Mouse (Mus musculus): Measurements from ENCODE around the gene Il22ra2. TPM values are rescaled to one million over a fixed set of nuclear protein-coding genes. Genes with fewer than 3 reads are reported as not detected.

Gene Il22ra2
- total and polyA plus RNA-seq, 2 experiments from 2014 or later = not detected

- no peak for ATAC-seq (ENCODE audit: insufficient read depth, low read depth)
- H3K4me1 ChIP-seq (ENCODE audit: control insufficient read depth, insufficient read depth) = no peaks in the 10 kb centered on the region
- WGBS = 60% methylated on average over 9 of the region's 9 CpGs
Observed at GRCm38 (mm10) chr10:19581844-19582582, 39.8 kb upstream of the Il22ra2 start.

GRCm38 (mm10) chr10:19582806-19583430 lies 38.9 kb upstream of the Il22ra2 start:
- Histone ChIP-seq H3K4me2 (ENCODE audit: low read depth, low read length) (no peak overlapping the region), H3K27me3 (ENCODE audit: control insufficient read depth, insufficient read depth, low read length) (no peaks in the 10 kb centered on the region), H3K9ac (replicated peaks; ENCODE audit: low read depth, low read length) (no peak overlapping the region), H3K4me1 (ENCODE audit: control insufficient read depth, insufficient read depth) (no peaks in the 10 kb centered on the region), H3K36me3 (replicated peaks; ENCODE audit: control insufficient read depth, insufficient read depth, low read length) (no peaks in the 10 kb centered on the region), H3K27ac (ENCODE audit: low read depth) (peak overlapping the region; percentile 48; the same call in 1 of the 2 replicates), H3K4me3 (ENCODE audit: low read depth, low read length) (no peak overlapping the region), H3K9me3 (replicated peaks; ENCODE audit: control insufficient read depth, low read length) (no peaks in the 10 kb centered on the region)
- no peak for TF ChIP-seq EP300 (IDR thresholded peaks at IDR 0.05; ENCODE audit: low read depth)
- no peak for TF ChIP-seq CTCF (IDR thresholded peaks at IDR 0.05; ENCODE audit: low read depth)
- DNase-seq (ENCODE audit: low spot score) = no peak
- 55% methylated on average over 7 of the region's 7 CpGs for WGBS
- no peak for ATAC-seq (ENCODE audit: insufficient read depth, low read depth)

More at GRCm38 (mm10) chr10:19581844-19582582, 39.8 kb upstream of the Il22ra2 start:
- Histone ChIP-seq H3K4me2 (ENCODE audit: low read depth, low read length) (no peak overlapping the region), H3K9ac (replicated peaks; ENCODE audit: low read depth, low read length) (no peak overlapping the region), H3K9me3 (replicated peaks; ENCODE audit: control insufficient read depth, low read length) (no peaks in the 10 kb centered on the region), H3K36me3 (replicated peaks; ENCODE audit: control insufficient read depth, insufficient read depth, low read length) (no peaks in the 10 kb centered on the region), H3K4me3 (ENCODE audit: low read depth, low read length) (no peak overlapping the region), H3K27ac (ENCODE audit: low read depth) (no peak overlapping the region), H3K27me3 (ENCODE audit: control insufficient read depth, insufficient read depth, low read length) (no peaks in the 10 kb centered on the region)
- no peak for DNase-seq (ENCODE audit: low spot score)
- no peak for TF ChIP-seq CTCF (IDR thresholded peaks at IDR 0.05; ENCODE audit: low read depth)
- no peak for TF ChIP-seq EP300 (IDR thresholded peaks at IDR 0.05; ENCODE audit: low read depth)

GRCm38 (mm10) chr10:19584064-19584463 lies 37.7 kb upstream of the Il22ra2 start:
- Histone ChIP-seq H3K27ac (ENCODE audit: low read depth) (peak overlapping the region; percentile 62; the same call in 1 of the 2 replicates), H3K4me1 (ENCODE audit: control insufficient read depth, insufficient read depth) (no peaks in the 10 kb centered on the region), H3K9me3 (replicated peaks; ENCODE audit: control insufficient read depth, low read length) (no peaks in the 10 kb centered on the region), H3K4me2 (ENCODE audit: low read depth, low read length) (no peak overlapping the region), H3K9ac (replicated peaks; ENCODE audit: low read depth, low read length) (no peak overlapping the region), H3K4me3 (ENCODE audit: low read depth, low read length) (no peak overlapping the region), H3K27me3 (ENCODE audit: control insufficient read depth, insufficient read depth, low read length) (no peaks in the 10 kb centered on the region), H3K36me3 (replicated peaks; ENCODE audit: control insufficient read depth, insufficient read depth, low read length) (no peaks in the 10 kb centered on the region)
- WGBS = 81% methylated on average over 2 of the region's 2 CpGs
- no peak for TF ChIP-seq CTCF (IDR thresholded peaks at IDR 0.05; ENCODE audit: low read depth)
- no peak for ATAC-seq (ENCODE audit: insufficient read depth, low read depth)
- no peak for DNase-seq (ENCODE audit: low spot score)

- 64% methylated on average over 1 of the region's 1 CpGs for WGBS
- Histone ChIP-seq H3K4me3 (ENCODE audit: low read depth, low read length) (no peak overlapping the region), H3K36me3 (replicated peaks; ENCODE audit: control insufficient read depth, insufficient read depth, low read length) (no peaks in the 10 kb centered on the region), H3K27ac (ENCODE audit: low read depth) (peak overlapping the region; percentile 62; the same call in 1 of the 2 replicates), H3K27me3 (ENCODE audit: control insufficient read depth, insufficient read depth, low read length) (no peaks in the 10 kb centered on the region), H3K9ac (replicated peaks; ENCODE audit: low read depth, low read length) (no peak overlapping the region), H3K4me2 (ENCODE audit: low read depth, low read length) (no peak overlapping the region), H3K9me3 (replicated peaks; ENCODE audit: control insufficient read depth, low read length) (no peaks in the 10 kb centered on the region), H3K4me1 (ENCODE audit: control insufficient read depth, insufficient read depth) (no peaks in the 10 kb centered on the region)
- DNase-seq (ENCODE audit: low spot score) (no peak), ATAC-seq (ENCODE audit: insufficient read depth, low read depth) (no peak)
- TF ChIP-seq EP300 (IDR thresholded peaks at IDR 0.05; ENCODE audit: low read depth) (no peak), CTCF (IDR thresholded peaks at IDR 0.05; ENCODE audit: low read depth) (no peak)
Observed at GRCm38 (mm10) chr10:19584846-19585245, 37.0 kb upstream of the Il22ra2 start.

- H3K27ac ChIP-seq (ENCODE audit: low read depth) = no peak overlapping the region
- H3K4me3 ChIP-seq (ENCODE audit: low read depth, low read length) = no peak overlapping the region
- no peaks in the 10 kb centered on the region for H3K36me3 ChIP-seq (replicated peaks; ENCODE audit: control insufficient read depth, insufficient read depth, low read length)
- no peak for DNase-seq (ENCODE audit: low spot score)
- no peak for TF ChIP-seq CTCF (IDR thresholded peaks at IDR 0.05; ENCODE audit: low read depth)
- no peak for TF ChIP-seq EP300 (IDR thresholded peaks at IDR 0.05; ENCODE audit: low read depth)
- no peak for ATAC-seq (ENCODE audit: insufficient read depth, low read depth)
- H3K4me2 ChIP-seq (ENCODE audit: low read depth, low read length) = no peak overlapping the region
- H3K9ac ChIP-seq (replicated peaks; ENCODE audit: low read depth, low read length) = no peak overlapping the region
- WGBS = 87% methylated on average over 5 of the region's 5 CpGs
- H3K27me3 ChIP-seq (ENCODE audit: control insufficient read depth, insufficient read depth, low read length) = no peaks in the 10 kb centered on the region
- no peaks in the 10 kb centered on the region for H3K9me3 ChIP-seq (replicated peaks; ENCODE audit: control insufficient read depth, low read length)
- H3K4me1 ChIP-seq (ENCODE audit: control insufficient read depth, insufficient read depth) = no peaks in the 10 kb centered on the region
Observed at GRCm38 (mm10) chr10:19585860-19586259, 35.9 kb upstream of the Il22ra2 start.
